Mouse (Mus musculus): ENCODE data around the gene 1190002N15Rik. TPM values are rescaled to one million over a fixed set of nuclear protein-coding genes. Genes with fewer than 3 reads are reported as not detected.
A peak's percentile ranks its signal among the peaks of the same experiment; 100 is the strongest.

1190002N15Rik gene
- polyA plus RNA-seq, 1 experiment = 8.9 TPM

- Histone ChIP-seq H3K36me3 (ENCODE audit: control insufficient read depth, insufficient read depth, low read length, poor library complexity, severe bottlenecking) (no peaks in the 10 kb centered on the region), H3K9me3 (replicated peaks; ENCODE audit: control insufficient read depth, insufficient read depth, low read length, poor library complexity, severe bottlenecking) (no peaks in the 10 kb centered on the region), H3K9ac (ENCODE audit: low read depth, poor library complexity, severe bottlenecking) (no peak overlapping the region), H3K27ac (ENCODE audit: insufficient read depth, low read length) (no peak overlapping the region), H3K27me3 (ENCODE audit: control insufficient read depth, insufficient read depth, low read length, poor library complexity, severe bottlenecking) (no peaks in the 10 kb centered on the region), H3K4me1 (ENCODE audit: control insufficient read depth, insufficient read depth, low read length) (no peaks in the 10 kb centered on the region), H3K4me3 (ENCODE audit: low read depth, low read length) (no peak overlapping the region)
- no peak for TF ChIP-seq CTCF (IDR thresholded peaks at IDR 0.05; ENCODE audit: low read depth, low read length)
- no peak for TF ChIP-seq POLR2A (IDR thresholded peaks at IDR 0.05; ENCODE audit: insufficient read depth, low read length)
- no peak for TF ChIP-seq EP300 (IDR thresholded peaks at IDR 0.05; ENCODE audit: insufficient read depth, low read depth, low read length)
These were observed 2.6 kb upstream of the 1190002N15Rik start for GRCm38 (mm10) chr9:94540343-94541095.

GRCm38 (mm10) chr9:94539346-94539865 is 1.5 kb upstream of the 1190002N15Rik start:
- no peak overlapping the region for H3K27ac ChIP-seq (ENCODE audit: insufficient read depth, low read length)
- H3K9me3 ChIP-seq (replicated peaks; ENCODE audit: control insufficient read depth, insufficient read depth, low read length, poor library complexity, severe bottlenecking) = no peaks in the 10 kb centered on the region
- no peaks in the 10 kb centered on the region for H3K36me3 ChIP-seq (ENCODE audit: control insufficient read depth, insufficient read depth, low read length, poor library complexity, severe bottlenecking)
- TF ChIP-seq EP300 (IDR thresholded peaks at IDR 0.05; ENCODE audit: insufficient read depth, low read depth, low read length) = no peak
- TF ChIP-seq CTCF (IDR thresholded peaks at IDR 0.05; ENCODE audit: low read depth, low read length) = no peak
- TF ChIP-seq POLR2A (IDR thresholded peaks at IDR 0.05; ENCODE audit: insufficient read depth, low read length) = no peak
- no peaks in the 10 kb centered on the region for H3K27me3 ChIP-seq (ENCODE audit: control insufficient read depth, insufficient read depth, low read length, poor library complexity, severe bottlenecking)
- no peaks in the 10 kb centered on the region for H3K4me1 ChIP-seq (ENCODE audit: control insufficient read depth, insufficient read depth, low read length)
- H3K9ac ChIP-seq (ENCODE audit: low read depth, poor library complexity, severe bottlenecking) = peak overlapping the region; percentile 65; the same call in 1 of the 2 replicates
- no peak overlapping the region for H3K4me3 ChIP-seq (ENCODE audit: low read depth, low read length)

GRCm38 (mm10) chr9:94538823-94539143 is 902 bp upstream of the 1190002N15Rik start:
- H3K36me3 ChIP-seq (ENCODE audit: control insufficient read depth, insufficient read depth, low read length, poor library complexity, severe bottlenecking) = no peaks in the 10 kb centered on the region
- H3K27ac ChIP-seq (ENCODE audit: insufficient read depth, low read length) = peak overlapping the region; percentile 14; the same call in 1 of the 2 replicates
- H3K9me3 ChIP-seq (replicated peaks; ENCODE audit: control insufficient read depth, insufficient read depth, low read length, poor library complexity, severe bottlenecking) = no peaks in the 10 kb centered on the region
- TF ChIP-seq EP300 (IDR thresholded peaks at IDR 0.05; ENCODE audit: insufficient read depth, low read depth, low read length) = 0 out of 2 replicates have a peak, but pooled peaks have one; percentile 53
- TF ChIP-seq CTCF (IDR thresholded peaks at IDR 0.05; ENCODE audit: low read depth, low read length) = no peak
- no peaks in the 10 kb centered on the region for H3K4me1 ChIP-seq (ENCODE audit: control insufficient read depth, insufficient read depth, low read length)
- H3K9ac ChIP-seq (ENCODE audit: low read depth, poor library complexity, severe bottlenecking) = peak overlapping the region; percentile 65
- no peaks in the 10 kb centered on the region for H3K27me3 ChIP-seq (ENCODE audit: control insufficient read depth, insufficient read depth, low read length, poor library complexity, severe bottlenecking)
- peak overlapping the region; percentile 58 for H3K4me3 ChIP-seq (ENCODE audit: low read depth, low read length)

GRCm38 (mm10) chr9:94537051-94537917 is 597 bp downstream of the 1190002N15Rik start:
- TF ChIP-seq EP300 (IDR thresholded peaks at IDR 0.05; ENCODE audit: insufficient read depth, low read depth, low read length) = no peak
- no peak for TF ChIP-seq POLR2A (IDR thresholded peaks at IDR 0.05; ENCODE audit: insufficient read depth, low read length)
- Histone ChIP-seq H3K27me3 (ENCODE audit: control insufficient read depth, insufficient read depth, low read length, poor library complexity, severe bottlenecking) (no peaks in the 10 kb centered on the region), H3K9me3 (replicated peaks; ENCODE audit: control insufficient read depth, insufficient read depth, low read length, poor library complexity, severe bottlenecking) (no peaks in the 10 kb centered on the region), H3K36me3 (ENCODE audit: control insufficient read depth, insufficient read depth, low read length, poor library complexity, severe bottlenecking) (no peaks in the 10 kb centered on the region), H3K9ac (ENCODE audit: low read depth, poor library complexity, severe bottlenecking) (peak overlapping the region; percentile 65), H3K4me3 (ENCODE audit: low read depth, low read length) (peak overlapping the region; percentile 79), H3K4me1 (ENCODE audit: control insufficient read depth, insufficient read depth, low read length) (no peaks in the 10 kb centered on the region), H3K27ac (ENCODE audit: insufficient read depth, low read length) (no peak overlapping the region)

- no peak overlapping the region for H3K27ac ChIP-seq (ENCODE audit: insufficient read depth, low read length)
These were observed 1.5 kb downstream of the 1190002N15Rik start for GRCm38 (mm10) chr9:94536261-94536905.

More at GRCm38 (mm10) chr9:94536261-94536905, 1.5 kb downstream of the 1190002N15Rik start:
- H3K4me1 ChIP-seq (ENCODE audit: control insufficient read depth, insufficient read depth, low read length) = no peaks in the 10 kb centered on the region
- H3K4me3 ChIP-seq (ENCODE audit: low read depth, low read length) = peak overlapping the region; percentile 79
- H3K9ac ChIP-seq (ENCODE audit: low read depth, poor library complexity, severe bottlenecking) = peak overlapping the region; percentile 65
- TF ChIP-seq CTCF (IDR thresholded peaks at IDR 0.05; ENCODE audit: low read depth, low read length) (no peak), POLR2A (IDR thresholded peaks at IDR 0.05; ENCODE audit: insufficient read depth, low read length) (no peak), EP300 (IDR thresholded peaks at IDR 0.05; ENCODE audit: insufficient read depth, low read depth, low read length) (no peak)
- H3K9me3 ChIP-seq (replicated peaks; ENCODE audit: control insufficient read depth, insufficient read depth, low read length, poor library complexity, severe bottlenecking) = no peaks in the 10 kb centered on the region
- no peaks in the 10 kb centered on the region for H3K27me3 ChIP-seq (ENCODE audit: control insufficient read depth, insufficient read depth, low read length, poor library complexity, severe bottlenecking)
- no peaks in the 10 kb centered on the region for H3K36me3 ChIP-seq (ENCODE audit: control insufficient read depth, insufficient read depth, low read length, poor library complexity, severe bottlenecking)

Measured in ES-Bruce4 (cell line).